Mouse (Mus musculus) layer of hippocampus, adult 8-10 months (tissue): ENCODE results near the gene Fastkd5. TPM values are rescaled to one million over a fixed set of nuclear protein-coding genes. Genes with fewer than 3 reads are reported as not detected.

Source experiments
- DNase-seq, 2 experiments: peaks; one replicate each; pipeline ENCODE4 v3.0.0; 2022; ENCODE audit warnings: low spot score in 2 of 2
- total RNA-seq, 4 experiments: library from RNA; stranded (reverse); gene quantifications; 2 replicates each; pipeline ENCODE4 v1.2.4; 2022

Gene Fastkd5
- total RNA-seq, 4 experiments from 2014 or later = 7.3 to 9.6 (median 9.4) TPM

GRCm38 (mm10) chr2:130634006-130634738, 4.3 kb upstream of the Fastkd5 start:
- DNase-seq = no peak

- DNase-seq = no peak
Observed at GRCm38 (mm10) chr2:130632887-130633675, 3.3 kb upstream of the Fastkd5 start.

GRCm38 (mm10) chr2:130632416-130632815, 2.6 kb upstream of the Fastkd5 start:
- no peak for DNase-seq

GRCm38 (mm10) chr2:130629080-130629838, 568 bp downstream of the Fastkd5 start:
- DNase-seq = no peak

- no peak for DNase-seq
Observed at GRCm38 (mm10) chr2:130628424-130628823, 1.4 kb downstream of the Fastkd5 start.

- no peak for DNase-seq
Observed at GRCm38 (mm10) chr2:130618972-130619371, 10.9 kb downstream of the Fastkd5 start.

- DNase-seq = no peak
Observed at GRCm38 (mm10) chr2:130613091-130613490, 16.7 kb downstream of the Fastkd5 start.

GRCm38 (mm10) chr2:130602195-130602594, 27.6 kb downstream of the Fastkd5 start:
- no peak for DNase-seq

- no peak for DNase-seq
Observed at GRCm38 (mm10) chr2:130598399-130598798, 31.4 kb downstream of the Fastkd5 start.

GRCm38 (mm10) chr2:130597601-130598010, 32.2 kb downstream of the Fastkd5 start:
- peak in 1 of 2 experiments; percentile 35 for DNase-seq

GRCm38 (mm10) chr2:130595596-130595995, 34.2 kb downstream of the Fastkd5 start:
- DNase-seq = no peak

GRCm38 (mm10) chr2:130591016-130591415, 38.8 kb downstream of the Fastkd5 start:
- no peak for DNase-seq

GRCm38 (mm10) chr2:130589761-130590160, 40.1 kb downstream of the Fastkd5 start:
- DNase-seq = no peak

- no peak for DNase-seq
Observed at GRCm38 (mm10) chr2:130589157-130589556, 40.7 kb downstream of the Fastkd5 start.

- DNase-seq = no peak
Observed at GRCm38 (mm10) chr2:130588373-130588772, 41.5 kb downstream of the Fastkd5 start.

- no peak for DNase-seq
Observed at GRCm38 (mm10) chr2:130586016-130586415, 43.8 kb downstream of the Fastkd5 start.

- no peak for DNase-seq
Observed at GRCm38 (mm10) chr2:130583902-130584560, 45.8 kb downstream of the Fastkd5 start.

GRCm38 (mm10) chr2:130582552-130582951, 47.3 kb downstream of the Fastkd5 start, which contains the start of gene Avp:
Avp (minus strand) TSS chr2:130582554.
- DNase-seq = no peak

GRCm38 (mm10) chr2:130581201-130581600, 48.6 kb downstream of the Fastkd5 start:
- no peak for DNase-seq

- DNase-seq = no peak
Observed at GRCm38 (mm10) chr2:130579791-130580190, 50.0 kb downstream of the Fastkd5 start.

GRCm38 (mm10) chr2:130578148-130578547, 51.7 kb downstream of the Fastkd5 start:
- DNase-seq = peak in 1 of 2 experiments; percentile 66
